Mouse (Mus musculus) testis, adult 2 months (tissue): ENCODE measurements around the gene Myom3. TPM values are rescaled to one million over a fixed set of nuclear protein-coding genes. Genes with fewer than 3 reads are reported as not detected.
A peak's percentile ranks its signal among the peaks of the same experiment; 100 is the strongest.

Source experiments
- H3K27ac ChIP-seq: fragments of 200-500 bp; 2 replicates; pipeline ENCODE4 v1.5.1; 2012; ENCODE audit warnings: low read depth, low read length; ENCODE audit not compliant: control insufficient read depth, insufficient read depth
- H3K27me3 ChIP-seq: fragments of 200-500 bp; 2 replicates; pipeline ENCODE4 v1.6.1; 2012; ENCODE audit warnings: mild to moderate bottlenecking, low read length, moderate library complexity; ENCODE audit not compliant: control insufficient read depth, insufficient read depth
- H3K36me3 ChIP-seq: fragments of 200-500 bp; 2 replicates; pipeline ENCODE4 v1.6.1; 2012; ENCODE audit warnings: mild to moderate bottlenecking, low read length; ENCODE audit not compliant: control insufficient read depth, insufficient read depth
- H3K4me1 ChIP-seq: fragments of 200-500 bp; 2 replicates; pipeline ENCODE4 v1.6.1; 2012; ENCODE audit warnings: low read length; ENCODE audit not compliant: control insufficient read depth, insufficient read depth
- H3K4me3 ChIP-seq: fragments of 200-500 bp; 2 replicates; pipeline ENCODE4 v1.5.1; 2012; ENCODE audit warnings: low read depth, mild to moderate bottlenecking, low read length, moderate library complexity, mixed read lengths; ENCODE audit not compliant: control insufficient read depth
- CTCF ChIP-seq: fragments of 200-500 bp; IDR thresholded peaks from 2 replicates; pipeline ENCODE4 v1.5.1; 2012; ENCODE audit warnings: low read depth, mild to moderate bottlenecking, inconsistent platforms, low read length, moderate library complexity; ENCODE audit not compliant: control insufficient read depth, insufficient read depth, insufficient replicate concordance
- POLR2A ChIP-seq: fragments of 200-500 bp; IDR thresholded peaks from 2 replicates; pipeline ENCODE4 v1.6.1; 2012; ENCODE audit warnings: low read depth, mild to moderate bottlenecking, inconsistent platforms, low read length, moderate library complexity; ENCODE audit not compliant: control insufficient read depth
- polyA plus RNA-seq: library from polyadenylated mRNA; depleted of rRNA; stranded (reverse); fragments of >200 nt; gene quantifications from 2 replicates; pipeline ENCODE4 v1.2.3, GENCODE M21; 2012

Myom3 gene
- polyA plus RNA-seq, 1 experiment: 0.47 TPM

DNA sequence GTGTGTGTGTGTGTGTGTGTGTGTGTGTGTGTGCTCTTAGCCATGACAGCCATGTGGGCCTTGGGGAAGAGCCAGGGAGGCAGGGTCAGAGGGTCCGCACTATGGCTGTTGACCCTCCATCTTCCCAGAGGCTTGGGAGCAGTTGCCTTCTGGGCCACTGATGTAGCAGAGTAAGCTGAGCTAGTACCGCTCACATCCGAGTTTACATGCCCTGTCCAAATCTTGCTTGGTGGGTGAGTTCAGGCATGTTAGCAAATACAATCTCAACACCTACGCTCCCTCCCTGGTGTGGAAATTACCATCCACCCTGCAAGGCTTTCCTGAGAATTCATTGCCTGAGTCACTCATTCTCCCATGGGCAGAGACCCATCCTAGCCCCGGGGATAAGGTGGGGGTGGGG lies 21.8 kb downstream of the Myom3 start:
- Histone ChIP-seq H3K4me3 (no peak overlapping the region), H3K36me3 (no peaks in the 10 kb centered on the region), H3K4me1 (no peaks in the 10 kb centered on the region), H3K27ac (no peak overlapping the region), H3K27me3 (no peaks in the 10 kb centered on the region)
- TF ChIP-seq CTCF: no peak
- no peak for TF ChIP-seq POLR2A

DNA sequence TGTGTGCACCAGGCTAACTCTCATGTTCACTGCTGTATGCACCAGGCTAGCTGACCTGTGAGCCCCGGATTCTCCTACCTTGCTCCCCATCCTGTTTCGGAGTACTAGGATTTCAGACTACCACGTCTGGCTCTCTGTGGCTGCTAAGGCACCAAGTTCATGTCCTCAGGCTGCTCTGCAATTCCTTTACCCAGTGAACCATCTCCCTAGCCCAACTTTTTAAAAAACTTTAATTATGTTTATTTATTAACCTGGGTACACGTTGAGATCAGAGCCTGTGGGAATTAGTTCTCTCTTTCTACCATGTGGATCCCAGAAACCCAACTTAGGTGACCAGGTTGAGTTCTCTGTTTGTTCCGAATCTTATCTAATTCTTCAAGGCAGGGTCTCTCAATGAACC lies 27.1 kb downstream of the Myom3 start:
- Histone ChIP-seq H3K36me3 (no peaks in the 10 kb centered on the region), H3K27me3 (no peaks in the 10 kb centered on the region), H3K4me3 (no peak overlapping the region), H3K27ac (no peak overlapping the region), H3K4me1 (peaks cover 11% of the 10 kb centered on the region)
- TF ChIP-seq CTCF: no peak
- TF ChIP-seq POLR2A: no peak

DNA sequence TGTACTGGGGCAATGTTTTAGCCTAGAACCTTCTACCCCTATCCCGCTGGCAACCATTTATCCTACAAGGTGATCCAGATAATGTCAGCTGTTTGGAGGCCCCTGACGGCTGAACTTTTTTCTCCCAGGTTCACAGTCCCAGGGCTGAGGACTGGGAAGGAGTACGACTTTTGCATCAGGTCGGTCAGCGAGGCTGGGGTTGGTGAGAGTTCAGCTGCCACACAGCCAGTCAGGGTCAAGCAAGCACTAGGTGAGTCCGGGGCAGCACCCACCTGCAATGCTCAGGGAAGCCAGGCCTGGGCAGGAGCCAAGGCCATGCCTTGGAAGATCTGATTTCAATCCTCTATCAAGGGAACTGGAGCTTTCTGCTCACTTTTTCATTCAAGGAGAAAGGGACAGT lies 27.8 kb downstream of the Myom3 start:
- TF ChIP-seq POLR2A (no peak), CTCF (no peak)
- Histone ChIP-seq H3K4me1 (peaks cover 11% of the 10 kb centered on the region), H3K27ac (no peak overlapping the region), H3K4me3 (no peak overlapping the region), H3K27me3 (no peaks in the 10 kb centered on the region), H3K36me3 (no peaks in the 10 kb centered on the region)

DNA sequence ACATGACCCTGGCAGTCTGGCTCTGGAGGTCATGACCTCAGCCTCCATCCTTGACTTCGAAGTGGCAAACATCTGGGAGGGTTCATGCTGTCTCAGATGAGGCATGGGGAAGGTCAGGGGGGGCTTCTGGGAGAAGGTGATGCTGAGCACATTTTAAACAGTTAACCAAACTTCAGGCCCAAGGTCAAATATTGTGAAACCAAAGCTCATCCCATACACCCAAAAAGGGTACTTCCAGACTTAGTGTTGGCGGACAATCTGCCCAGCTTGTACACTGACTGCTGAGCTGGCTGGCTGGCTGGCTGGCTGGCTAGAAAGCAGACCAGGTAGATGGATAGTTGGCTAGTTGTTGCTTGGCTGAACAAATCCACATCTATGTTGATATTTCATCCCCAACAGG lies 29.6 kb downstream of the Myom3 start:
- Histone ChIP-seq H3K4me3 (no peak overlapping the region), H3K4me1 (peaks cover 11% of the 10 kb centered on the region), H3K27ac (peak overlapping the region; percentile 11; the same call in 1 of the 2 replicates), H3K27me3 (no peaks in the 10 kb centered on the region), H3K36me3 (no peaks in the 10 kb centered on the region)
- TF ChIP-seq POLR2A (no peak), CTCF (no peak)

DNA sequence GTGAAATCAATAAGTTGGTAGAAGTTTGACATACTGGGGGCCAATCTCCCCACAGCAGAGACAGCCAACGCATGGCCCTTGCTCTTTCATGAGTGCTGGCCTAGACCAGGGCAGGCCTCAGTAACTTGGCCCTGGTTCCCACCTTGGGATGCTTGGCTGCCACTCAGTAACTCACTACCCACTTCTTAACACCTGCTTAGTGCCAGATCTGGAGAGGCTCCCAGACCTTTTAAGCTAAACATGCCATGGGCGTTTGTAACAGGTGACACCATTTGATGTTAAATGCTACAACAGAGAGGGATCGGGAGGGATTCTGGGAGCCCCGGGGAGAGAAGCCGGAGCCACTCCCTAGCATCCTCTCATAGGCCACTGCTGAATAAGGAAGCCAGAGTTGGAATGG lies 33.3 kb downstream of the Myom3 start:
- no peak for TF ChIP-seq POLR2A
- TF ChIP-seq CTCF: no peak
- H3K4me1 ChIP-seq: peaks cover 15% of the 10 kb centered on the region
- H3K4me3 ChIP-seq: no peak overlapping the region

DNA sequence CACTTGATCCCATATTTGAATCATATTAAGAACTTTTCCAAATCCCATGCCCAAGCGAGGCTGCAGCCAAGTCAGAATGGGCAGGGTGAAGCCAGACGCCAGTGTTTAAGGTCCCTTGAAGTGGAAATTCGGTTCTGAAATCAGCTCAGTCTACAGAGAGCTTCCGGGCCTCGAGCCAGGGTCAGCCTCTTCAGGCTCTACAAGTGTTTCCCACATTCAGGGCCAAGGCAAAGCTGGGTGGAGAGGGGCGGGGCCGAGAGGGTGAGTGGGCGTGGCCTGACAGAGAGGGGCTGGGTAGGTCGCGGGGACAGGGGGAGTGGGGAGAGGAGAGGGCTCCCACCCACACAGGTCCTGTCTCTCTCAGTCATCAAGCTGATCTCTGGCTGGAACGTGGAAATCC lies 38.4 kb downstream of the Myom3 start:
- TF ChIP-seq CTCF (no peak), POLR2A (no peak)
- H3K4me3 ChIP-seq: peak overlapping the region; percentile 6; the same call in 1 of the 2 replicates
- no peak overlapping the region for H3K27ac ChIP-seq

More for the DNA sequence above, 33.3 kb downstream of the Myom3 start:
- H3K27ac ChIP-seq: no peak overlapping the region
- no peaks in the 10 kb centered on the region for H3K27me3 ChIP-seq
- H3K36me3 ChIP-seq: no peaks in the 10 kb centered on the region

DNA sequence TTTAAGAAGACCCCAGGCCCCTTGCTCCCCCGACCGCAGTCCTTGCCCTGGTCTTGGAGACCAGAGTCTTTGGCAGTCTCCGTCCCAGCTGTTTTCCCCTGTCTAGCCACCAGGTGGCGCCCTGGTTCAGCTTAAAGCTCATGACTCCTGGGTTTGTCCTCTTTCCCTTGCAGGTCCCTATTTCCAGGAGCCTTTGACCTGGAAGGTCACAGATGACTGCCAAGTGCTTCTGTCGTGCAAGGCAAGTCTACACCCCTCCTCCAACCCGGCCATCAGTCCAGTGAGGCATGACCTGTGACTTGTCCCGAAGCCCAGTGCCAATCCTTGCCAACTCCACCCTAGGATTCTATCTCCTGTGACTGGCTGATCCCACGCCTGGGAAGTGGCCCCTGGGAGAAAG lies 42.0 kb downstream of the Myom3 start:
- TF ChIP-seq CTCF (peak; percentile 96), POLR2A (0 out of 2 replicates have a peak, but pooled peaks have one; percentile 24)
- H3K27ac ChIP-seq: no peak overlapping the region
- peaks cover 15% of the 10 kb centered on the region for H3K4me1 ChIP-seq

More for the DNA sequence above, 38.4 kb downstream of the Myom3 start:
- no peaks in the 10 kb centered on the region for H3K36me3 ChIP-seq
- H3K4me1 ChIP-seq: peaks cover 16% of the 10 kb centered on the region
- H3K27me3 ChIP-seq: no peaks in the 10 kb centered on the region

DNA sequence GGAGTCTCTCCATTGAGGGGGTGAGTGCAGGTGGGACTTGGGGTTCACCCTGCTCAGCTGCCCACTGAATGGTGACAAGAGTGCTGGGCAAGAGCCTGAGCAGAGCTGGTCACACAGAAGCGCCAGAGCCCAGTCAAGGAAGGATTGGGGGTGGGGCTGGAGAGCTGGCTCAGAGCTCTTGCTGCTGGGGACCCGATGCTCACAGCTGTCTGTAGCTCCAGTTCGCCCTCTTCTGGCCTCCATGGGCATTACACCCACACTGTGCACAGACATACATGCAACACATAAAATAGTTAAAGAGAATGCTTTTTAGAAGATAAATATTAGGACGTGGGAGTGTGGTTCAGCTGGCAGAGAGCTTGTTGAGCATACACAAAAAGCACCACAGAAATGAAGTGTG lies 43.8 kb downstream of the Myom3 start:
- H3K4me3 ChIP-seq: no peak overlapping the region
- no peaks in the 10 kb centered on the region for H3K36me3 ChIP-seq
- no peaks in the 10 kb centered on the region for H3K27me3 ChIP-seq
- H3K27ac ChIP-seq: no peak overlapping the region
- peaks cover 4% of the 10 kb centered on the region for H3K4me1 ChIP-seq
- TF ChIP-seq POLR2A: no peak
- TF ChIP-seq CTCF: peak; percentile 78; the same call in 1 of the 2 replicates

More for the DNA sequence above, 42.0 kb downstream of the Myom3 start:
- H3K4me3 ChIP-seq: no peak overlapping the region
- no peaks in the 10 kb centered on the region for H3K36me3 ChIP-seq
- H3K27me3 ChIP-seq: no peaks in the 10 kb centered on the region
